Mouse (Mus musculus) small intestine, adult 2 months (tissue): Measurements from ENCODE around the gene Dync1i2. TPM values are rescaled to one million over a fixed set of nuclear protein-coding genes. Genes with fewer than 3 reads are reported as not detected.
A peak's percentile ranks its signal among the peaks of the same experiment; 100 is the strongest.

ENCODE experiments used
- H3K27ac ChIP-seq: fragments of 200-500 bp; 2 replicates; pipeline ENCODE4 v1.5.1; 2012; ENCODE audit warnings: low read depth, low read length, control low read depth, inconsistent platforms; ENCODE audit not compliant: insufficient read depth
- H3K27me3 ChIP-seq: fragments of 200-500 bp; 2 replicates; pipeline ENCODE4 v1.6.1; 2012; ENCODE audit warnings: mild to moderate bottlenecking, moderate library complexity, low read length, inconsistent platforms; ENCODE audit not compliant: control insufficient read depth, insufficient read depth
- H3K36me3 ChIP-seq: fragments of 200-500 bp; 2 replicates; pipeline ENCODE4 v1.6.1; 2012; ENCODE audit warnings: mild to moderate bottlenecking, low read length, control low read depth, inconsistent platforms; ENCODE audit not compliant: control insufficient read depth, insufficient read depth
- H3K4me1 ChIP-seq: fragments of 200-500 bp; 2 replicates; pipeline ENCODE4 v1.6.1; 2012; ENCODE audit warnings: low read length, inconsistent platforms, mixed read lengths; ENCODE audit not compliant: control insufficient read depth, insufficient read depth, insufficient read length
- H3K4me3 ChIP-seq: fragments of 200-500 bp; 2 replicates; pipeline ENCODE4 v1.5.1; 2012; ENCODE audit warnings: low read depth, mild to moderate bottlenecking, control low read depth, inconsistent platforms, low read length, moderate library complexity
- CTCF ChIP-seq: fragments of 200-500 bp; IDR thresholded peaks from 2 replicates; pipeline ENCODE4 v1.5.1; 2012; ENCODE audit warnings: low read depth, mild to moderate bottlenecking, control low read depth, inconsistent platforms, low read length, moderate library complexity, mixed read lengths; ENCODE audit not compliant: insufficient replicate concordance, insufficient read length; ENCODE audit errors: extremely low read depth
- POLR2A ChIP-seq: fragments of 200-500 bp; IDR thresholded peaks from 2 replicates; pipeline ENCODE4 v1.6.1; 2012; ENCODE audit warnings: low read depth, mild to moderate bottlenecking, control low read depth, inconsistent platforms, low read length, moderate library complexity
- WGBS: fragments of 180-500 bp; shearing (Covaris S2); methylation state at CpG from one replicate; pipeline ENCODE4 v1.1.7; 2018; 5-methylcytosine and 5-hydroxymethylcytosine counted together
- polyA plus RNA-seq: library from polyadenylated mRNA; depleted of rRNA; stranded (reverse); fragments of >200 nt; gene quantifications from 2 replicates; pipeline ENCODE4 v1.2.3, GENCODE M21; 2012

Dync1i2 gene
- polyA plus RNA-seq, 1 experiment = 6.3 TPM

DNA sequence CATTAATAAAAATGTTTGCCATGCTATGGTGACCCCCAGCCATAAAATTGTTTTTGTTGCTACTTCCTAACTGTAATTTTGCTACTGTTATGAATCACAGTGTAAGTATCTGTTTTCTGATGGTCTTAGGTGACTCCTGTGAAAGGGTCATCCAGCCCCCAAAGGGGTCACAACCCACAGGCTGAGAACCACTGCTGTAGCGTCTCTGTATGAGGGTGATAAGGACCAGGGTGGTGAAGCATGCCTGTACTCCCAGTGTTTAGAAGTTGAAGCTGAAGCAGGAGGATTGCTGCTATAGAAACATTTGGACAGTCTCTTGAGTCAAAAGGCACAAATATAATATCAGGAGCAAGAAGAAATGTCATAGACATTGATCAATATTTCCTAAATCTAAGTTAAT is 57.8 kb downstream of the Dync1i2 start:
- WGBS = 86% methylated on average over 1 of the region's 1 CpGs
- H3K36me3 ChIP-seq = peaks cover 13% of the 10 kb centered on the region
- no peak overlapping the region for H3K27ac ChIP-seq
- no peaks in the 10 kb centered on the region for H3K4me1 ChIP-seq
- H3K4me3 ChIP-seq = no peak overlapping the region
- H3K27me3 ChIP-seq = no peaks in the 10 kb centered on the region
- TF ChIP-seq POLR2A (no peak), CTCF (no peak)

DNA sequence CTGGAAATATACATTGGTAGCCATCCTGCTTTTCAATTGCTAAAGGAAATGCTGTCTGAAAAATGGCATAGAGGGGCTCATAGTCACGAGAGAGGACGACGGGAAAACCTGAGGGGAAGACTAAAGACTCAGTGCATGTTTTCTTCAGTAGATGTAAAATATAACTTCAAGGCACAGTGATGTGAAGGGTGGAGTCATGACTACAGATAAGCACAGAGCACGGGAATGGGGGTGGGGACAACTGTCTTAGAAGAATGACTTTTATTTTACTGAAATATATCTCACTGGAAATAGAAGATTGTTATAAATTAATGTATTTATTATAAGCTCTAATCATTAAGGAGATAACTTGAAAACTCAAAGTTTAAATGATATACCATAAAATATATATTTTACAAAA is 58.6 kb downstream of the Dync1i2 start:
- Histone ChIP-seq H3K4me3 (no peak overlapping the region), H3K27me3 (no peaks in the 10 kb centered on the region), H3K4me1 (no peaks in the 10 kb centered on the region), H3K36me3 (peaks cover 11% of the 10 kb centered on the region), H3K27ac (no peak overlapping the region)
- 51% methylated on average over 4 of the region's 4 CpGs for WGBS
- TF ChIP-seq POLR2A (no peak), CTCF (no peak)

DNA sequence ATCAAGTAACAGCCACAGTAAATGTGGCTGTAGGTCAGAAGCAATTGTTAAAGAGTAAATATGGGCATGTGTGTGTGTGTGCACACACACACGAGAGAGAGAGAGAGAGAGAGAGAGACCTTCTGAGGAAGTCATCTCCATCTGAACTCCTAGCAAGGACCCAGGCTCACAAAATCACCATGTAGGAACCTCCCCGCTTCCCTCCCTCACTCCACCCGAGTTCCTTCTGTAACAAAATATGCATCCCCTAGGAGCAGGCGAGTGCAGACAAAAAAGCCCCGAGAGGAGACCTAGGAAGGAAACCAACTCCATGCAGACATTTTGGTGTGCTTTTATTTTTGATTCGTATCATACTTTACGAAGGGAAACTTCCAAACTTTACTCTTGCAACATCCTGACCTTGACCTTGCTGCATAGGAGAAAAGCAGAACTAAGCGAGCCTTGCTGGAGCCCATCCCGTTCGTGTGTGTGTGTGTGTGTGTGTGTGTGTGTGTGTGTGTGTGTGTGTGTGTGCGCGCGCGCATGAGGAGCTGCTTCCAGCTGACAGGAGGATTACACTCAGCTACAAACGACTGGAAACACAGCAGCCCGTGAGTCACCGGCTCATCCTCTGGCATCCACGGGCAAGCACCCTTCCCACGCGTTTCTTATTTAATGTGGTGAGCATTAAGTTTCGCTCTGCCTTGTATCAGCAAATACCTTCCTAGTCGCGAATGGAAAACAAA is 62.6 kb downstream of the Dync1i2 start:
- no peaks in the 10 kb centered on the region for H3K4me1 ChIP-seq
- H3K36me3 ChIP-seq = peaks cover 5% of the 10 kb centered on the region
- 52% methylated on average over 23 of the region's 23 CpGs for WGBS
- 0 out of 2 replicates have a peak overlapping the region, but pooled peaks have one; percentile 5 for H3K27ac ChIP-seq
- TF ChIP-seq CTCF (no peak), POLR2A (no peak)
- no peaks in the 10 kb centered on the region for H3K27me3 ChIP-seq
- H3K4me3 ChIP-seq = peak overlapping the region; percentile 46

- TF ChIP-seq CTCF (no peak), POLR2A (no peak)
- WGBS = 85% methylated on average over 7 of the region's 7 CpGs
- Histone ChIP-seq H3K27me3 (no peaks in the 10 kb centered on the region), H3K27ac (no peak overlapping the region), H3K4me1 (no peaks in the 10 kb centered on the region), H3K4me3 (no peak overlapping the region), H3K36me3 (peaks cover 5% of the 10 kb centered on the region)
Observed at GRCm38 (mm10) chr2:71275734-71276133, 64.2 kb downstream of the Dync1i2 start.

- WGBS = 86% methylated on average over 23 of the region's 23 CpGs
- no peak for TF ChIP-seq CTCF
- TF ChIP-seq POLR2A = no peak
- H3K27ac ChIP-seq = no peak overlapping the region
- H3K4me3 ChIP-seq = no peak overlapping the region
- H3K27me3 ChIP-seq = no peaks in the 10 kb centered on the region
- H3K36me3 ChIP-seq = peaks cover 8% of the 10 kb centered on the region
- no peaks in the 10 kb centered on the region for H3K4me1 ChIP-seq
Observed at GRCm38 (mm10) chr2:71278791-71279775, 67.6 kb downstream of the Dync1i2 start.

- Histone ChIP-seq H3K27me3 (no peaks in the 10 kb centered on the region), H3K4me1 (no peaks in the 10 kb centered on the region), H3K4me3 (no peak overlapping the region), H3K36me3 (peaks cover 5% of the 10 kb centered on the region; the same call in 1 of the 2 replicates), H3K27ac (no peak overlapping the region)
- TF ChIP-seq POLR2A = no peak
- TF ChIP-seq CTCF = no peak
- 89% methylated on average over 1 of the region's 1 CpGs for WGBS
Observed at GRCm38 (mm10) chr2:71281981-71282380, 70.5 kb downstream of the Dync1i2 start.
